ENCODE assay signal across 9 mouse cellular contexts in the genomic region with DNA sequence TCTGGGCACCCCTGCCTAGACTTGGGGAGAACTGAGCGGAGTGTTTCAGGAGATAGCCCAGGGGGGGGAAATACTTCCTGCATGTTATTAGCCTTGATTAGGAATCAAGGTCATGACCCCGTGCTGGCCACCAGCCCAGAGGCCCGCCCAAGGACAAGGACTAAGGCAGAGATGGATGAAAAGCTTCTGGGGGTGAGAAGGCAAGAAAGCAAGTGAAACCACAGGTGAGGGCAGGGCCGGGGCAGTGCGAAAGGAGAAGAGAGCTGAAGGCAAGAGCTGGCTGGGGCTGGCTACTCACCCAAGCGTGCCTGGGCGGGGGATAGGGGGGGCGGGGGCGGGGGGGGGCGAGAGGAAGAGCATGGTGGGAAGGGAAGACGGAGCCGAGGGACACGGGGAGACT.
A peak's percentile ranks its signal among the peaks of the same experiment; 100 is the strongest.
DNase-seq lines count a peak whose midpoint lies in the region; ATAC-seq and TF ChIP-seq lines count a peak whose summit lies in the region.
"Had no signal": no experiment of that assay in that cellular context is flagged by ENCODE, and none has a peak within 500 bp of the region (broad histone marks: within the 10 kb centered on the region; RNA-seq: fewer than 3 reads in every experiment).

No protein-coding gene starts in this region.

- no peak overlapping the region for H3K27ac ChIP-seq in heart, embryonic 11.5 days (ENCODE audit: low read depth, low read length)
- H3K27ac ChIP-seq in MEL (ENCODE audit: control insufficient read depth, low read depth, low read length): no peak overlapping the region
- H3K27ac ChIP-seq in liver, embryonic 14.5 days: no peak overlapping the region

- no peaks in the 10 kb centered on the region for H3K36me3 ChIP-seq in heart, embryonic 11.5 days (ENCODE audit: control insufficient read depth, insufficient read depth, low read length)
- peaks cover 0 to 7% of the 10 kb centered on the region in 2 experiments; a peak in 2 of 4 replicates for H3K36me3 ChIP-seq in MEL (ENCODE audit: control insufficient read depth in 1 of 2, insufficient read depth in 2 of 2, low read length in 2 of 2)
- H3K36me3 ChIP-seq in liver, embryonic 14.5 days (replicated peaks; ENCODE audit: control insufficient read depth, insufficient read depth, low read depth): no peaks in the 10 kb centered on the region

- H3K4me3 ChIP-seq in heart, embryonic 11.5 days (ENCODE audit: low read depth, low read length): no peak overlapping the region
- H3K4me3 ChIP-seq in MEL (ENCODE audit: control insufficient read depth in 1 of 2, insufficient read depth in 1 of 2, low read depth in 2 of 2, low read length in 2 of 2): peak overlapping the region; percentile 54 to 56; a peak in 3 of 4 replicates
- no peak overlapping the region for H3K4me3 ChIP-seq in liver, embryonic 14.5 days (ENCODE audit: insufficient read depth in 1 of 2, low read depth in 2 of 2, low read length in 2 of 2)

- DNase-seq in heart, adult 18-20 months: no peak
- peak; percentile 18 to 21 for DNase-seq in lung, adult 18-20 months
- no peak for DNase-seq in lung, postnatal 25 days (ENCODE audit: low spot score)
- peak; percentile 54 for DNase-seq in MEL (ENCODE audit: low read depth, low spot score)
- DNase-seq in liver, embryonic 14.5 days (ENCODE audit: low read depth in 3 of 3, low spot score in 3 of 3): no peak
- no peak for DNase-seq in yolk sac, embryonic 10.5 days (ENCODE audit: low spot score)
- DNase-seq in thymus, postnatal 4 days: no peak
- DNase-seq: cerebellum, postnatal 10 days had no signal

- H3K4me2 ChIP-seq in heart, embryonic 11.5 days: peak overlapping the region; percentile 11
- peak overlapping the region; percentile 67 for H3K4me2 ChIP-seq in liver, embryonic 14.5 days (ENCODE audit: low read depth)

- H3K27me3 ChIP-seq in heart, embryonic 11.5 days (ENCODE audit: control insufficient read depth, insufficient read depth, low read length): peaks cover 21% of the 10 kb centered on the region
- H3K27me3 ChIP-seq in MEL (ENCODE audit: control insufficient read depth in 1 of 2, insufficient read depth in 2 of 2, low read length in 2 of 2): no peaks in the 10 kb centered on the region; a peak in 1 of 4 replicates
- peaks cover 16% of the 10 kb centered on the region for H3K27me3 ChIP-seq in liver, embryonic 14.5 days (ENCODE audit: control insufficient read depth, insufficient read depth, low read length)

- 17% methylated on average over 9 of the region's 13 CpGs for whole genome bisulfite sequencing in heart, embryonic 11.5 days (ENCODE audit: insufficient replicate concordance)
- 26% methylated on average over 12 of the region's 13 CpGs for WGBS in liver, embryonic 14.5 days (ENCODE audit: insufficient replicate concordance)

- TF ChIP-seq EP300 in MEL (IDR thresholded peaks at IDR 0.05; ENCODE audit: low read depth in 1 of 2, low read length in 2 of 2): peak in 1 of 2 experiments; percentile 40; a peak in 2 of 4 replicates
- TF ChIP-seq EP300 in liver, embryonic 14.5 days (IDR thresholded peaks at IDR 0.05; ENCODE audit: low read depth): no peak

- no peak for ATAC-seq in heart, embryonic 11.5 days (replicated peaks; ENCODE audit: insufficient number of reproducible peaks, low FRiP score, low TSS enrichment)
- ATAC-seq in liver, embryonic 14.5 days (ENCODE audit: insufficient read depth): no peak

- H3K9ac ChIP-seq in heart, embryonic 11.5 days (ENCODE audit: low read depth, low read length): no peak overlapping the region
- H3K9ac ChIP-seq in MEL (ENCODE audit: control insufficient read depth, low read depth, low read length, poor library complexity, severe bottlenecking): peak overlapping the region; percentile 40
- no peak overlapping the region for H3K9ac ChIP-seq in liver, embryonic 14.5 days (replicated peaks)

- no peaks in the 10 kb centered on the region for H3K79me2 ChIP-seq in MEL (ENCODE audit: control insufficient read depth, insufficient read depth, low read length, poor library complexity)

- no peak for TF ChIP-seq CTCF in MEL (IDR thresholded peaks at IDR 0.05 in 2 of 3, conservative IDR thresholded peaks at IDR 0.05 in 1 of 3; ENCODE audit: control insufficient read depth in 1 of 3, insufficient read depth in 1 of 3, low read depth in 2 of 3, low read length in 3 of 3, poor library complexity in 1 of 3, severe bottlenecking in 1 of 3)
- TF ChIP-seq CTCF in liver, embryonic 14.5 days (IDR thresholded peaks at IDR 0.05; ENCODE audit: low read depth): no peak

- H3K9me3 ChIP-seq in heart, embryonic 11.5 days (replicated peaks; ENCODE audit: control insufficient read depth, low read length): no peaks in the 10 kb centered on the region; the same call in 1 of the 2 replicates
- H3K9me3 ChIP-seq in MEL (replicated peaks; ENCODE audit: insufficient read depth, low read length): no peaks in the 10 kb centered on the region
- H3K9me3 ChIP-seq in liver, embryonic 14.5 days (ENCODE audit: control insufficient read depth, low read length): no peaks in the 10 kb centered on the region

- TF ChIP-seq POLR2A in MEL (IDR thresholded peaks at IDR 0.05; ENCODE audit: control insufficient read depth in 1 of 2, insufficient read depth in 1 of 2, low read depth in 1 of 2, low read length in 2 of 2, poor library complexity in 1 of 2): no peak

- peaks cover 18% of the 10 kb centered on the region for H3K4me1 ChIP-seq in heart, embryonic 11.5 days (ENCODE audit: control insufficient read depth, insufficient read depth, low read length)
- peaks cover 4 to 16% of the 10 kb centered on the region in 2 experiments; a peak in 3 of 4 replicates for H3K4me1 ChIP-seq in MEL (ENCODE audit: control insufficient read depth in 1 of 2, insufficient read depth in 2 of 2, low read length in 2 of 2)
- peaks cover 16% of the 10 kb centered on the region in 2 experiments for H3K4me1 ChIP-seq in liver, embryonic 14.5 days (replicated peaks; ENCODE audit: control insufficient read depth in 2 of 2, insufficient read depth in 2 of 2, low read length in 1 of 2)

- no peak for TF ChIP-seq RAD21 in MEL (IDR thresholded peaks at IDR 0.05; ENCODE audit: low read depth, low read length)

TF ChIP-seq in MEL, 35 proteins besides CTCF, POLR2A, EP300 and RAD21:
- TF ChIP-seq NRF1 (IDR thresholded peaks at IDR 0.05; ENCODE audit: insufficient read depth, low read depth, low read length, poor library complexity, severe bottlenecking) (no peak), ZNF384 (IDR thresholded peaks at IDR 0.05; ENCODE audit: low read depth, low read length) (no peak), GATA1 (IDR thresholded peaks at IDR 0.05; ENCODE audit: low read depth, low read length) (0 out of 2 replicates have a peak, but pooled peaks have one; percentile 3), ZKSCAN1 (IDR thresholded peaks at IDR 0.05; ENCODE audit: low read depth, low read length) (no peak)

Comparison
In these comparisons a context has a peak if more than half of its experiments do, and no peak if none do; other contexts are left out.
1. DNase-seq: peak in lung, adult 18-20 months (2 of 2) and MEL (single experiment); none in heart, adult 18-20 months (0 of 2), lung, postnatal 25 days (single experiment), liver, embryonic 14.5 days (0 of 3), yolk sac, embryonic 10.5 days (single experiment) and thymus, postnatal 4 days (single experiment).
2. H3K4me3 ChIP-seq: peak in MEL (2 of 2); none in heart, embryonic 11.5 days (single experiment) and liver, embryonic 14.5 days (0 of 2).